Mouse (Mus musculus) small intestine, adult 2 months (tissue): ENCODE results near the gene Fgr.

Source experiments
- CTCF ChIP-seq: fragments of 200-500 bp; IDR thresholded peaks from 2 replicates; pipeline ENCODE4 v1.5.1; 2012; ENCODE audit warnings: low read depth, mild to moderate bottlenecking, control low read depth, inconsistent platforms, low read length, moderate library complexity, mixed read lengths; ENCODE audit not compliant: insufficient replicate concordance, insufficient read length; ENCODE audit errors: extremely low read depth
- POLR2A ChIP-seq: fragments of 200-500 bp; IDR thresholded peaks from 2 replicates; pipeline ENCODE4 v1.6.1; 2012; ENCODE audit warnings: low read depth, mild to moderate bottlenecking, control low read depth, inconsistent platforms, low read length, moderate library complexity

DNA sequence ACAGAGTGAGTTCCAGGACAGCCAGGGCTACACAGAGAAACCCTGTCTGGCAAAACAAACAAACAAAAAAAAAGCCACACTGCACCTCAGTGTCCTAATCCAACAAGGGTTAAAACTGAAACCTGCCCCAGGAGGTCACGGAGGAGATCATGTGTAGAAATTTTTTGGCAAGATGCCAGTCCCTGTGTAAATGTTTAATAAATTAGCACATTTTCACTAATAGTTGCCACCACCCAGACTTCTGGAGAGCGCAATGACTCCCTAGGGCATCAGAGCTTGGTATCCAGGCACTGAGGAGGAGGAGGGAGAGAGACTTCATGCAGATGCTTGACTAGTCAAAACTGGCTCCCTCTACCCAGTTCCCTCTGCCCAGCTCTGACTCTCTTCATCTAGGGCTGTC, 5.3 kb downstream of the Fgr start:
- TF ChIP-seq POLR2A = no peak
- TF ChIP-seq CTCF = no peak
